Mouse (Mus musculus) olfactory bulb, adult 2 months (tissue): ENCODE data around the gene Pgap3.

Source experiments
- CTCF ChIP-seq: fragments of 200-500 bp; IDR thresholded peaks from 2 replicates; pipeline ENCODE4 v1.5.1; 2012; ENCODE audit warnings: low read depth, mild to moderate bottlenecking, low read length, moderate library complexity; ENCODE audit not compliant: insufficient read depth
- POLR2A ChIP-seq: fragments of 200-500 bp; IDR thresholded peaks from 2 replicates; pipeline ENCODE4 v1.6.1; 2012; ENCODE audit warnings: mild to moderate bottlenecking, low read depth, low read length, moderate library complexity; ENCODE audit not compliant: insufficient read depth

GRCm38 (mm10) chr11:98390141-98390540, 10.1 kb downstream of the Pgap3 start:
- TF ChIP-seq CTCF: no peak
- TF ChIP-seq POLR2A: no peak
